Mouse (Mus musculus): Measurements from ENCODE around the gene Hsp90ab1. TPM values are rescaled to one million over a fixed set of nuclear protein-coding genes. Genes with fewer than 3 reads are reported as not detected.

Gene Hsp90ab1
- polyA plus RNA-seq, 1 experiment from 2014 or later, result 577 TPM

DNA sequence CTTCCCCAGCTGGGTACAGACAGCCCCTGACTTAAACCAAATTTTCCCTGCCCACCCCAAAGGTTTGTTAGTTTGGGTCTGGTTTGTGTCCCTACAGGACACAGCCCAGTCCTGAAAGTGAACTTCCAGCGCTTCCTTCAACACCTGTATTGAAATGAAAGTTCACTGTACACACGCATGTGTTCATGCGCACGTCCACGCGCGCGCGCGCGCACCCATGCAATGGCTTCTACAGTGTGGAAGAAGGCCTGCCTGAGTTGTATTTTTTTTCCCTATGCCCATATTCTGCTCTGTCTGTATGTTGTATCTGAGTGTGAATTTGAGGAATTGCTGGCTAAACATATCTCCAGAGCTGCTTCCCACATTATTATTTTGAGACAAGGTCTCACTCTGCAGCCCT is 8.0 kb downstream of the Hsp90ab1 start:
- Histone ChIP-seq H3K4me3 (replicated peaks) (peak overlapping the region; percentile 84), H3K9ac (peak overlapping the region; percentile 86; the same call in 1 of the 2 replicates), H3K27ac (replicated peaks) (no peak overlapping the region), H3K9me3 (replicated peaks) (no peaks in the 10 kb centered on the region), H3K27me3 (no peaks in the 10 kb centered on the region), H3K36me3 (replicated peaks) (peaks cover 42% of the 10 kb centered on the region), H3K4me2 (peak overlapping the region; percentile 98), H3K4me1 (replicated peaks) (peaks cover 54% of the 10 kb centered on the region)
- no peak for ATAC-seq (ENCODE audit: insufficient read depth)
- 92% methylated on average over 11 of the region's 11 CpGs for WGBS (ENCODE audit: insufficient replicate concordance)

DNA sequence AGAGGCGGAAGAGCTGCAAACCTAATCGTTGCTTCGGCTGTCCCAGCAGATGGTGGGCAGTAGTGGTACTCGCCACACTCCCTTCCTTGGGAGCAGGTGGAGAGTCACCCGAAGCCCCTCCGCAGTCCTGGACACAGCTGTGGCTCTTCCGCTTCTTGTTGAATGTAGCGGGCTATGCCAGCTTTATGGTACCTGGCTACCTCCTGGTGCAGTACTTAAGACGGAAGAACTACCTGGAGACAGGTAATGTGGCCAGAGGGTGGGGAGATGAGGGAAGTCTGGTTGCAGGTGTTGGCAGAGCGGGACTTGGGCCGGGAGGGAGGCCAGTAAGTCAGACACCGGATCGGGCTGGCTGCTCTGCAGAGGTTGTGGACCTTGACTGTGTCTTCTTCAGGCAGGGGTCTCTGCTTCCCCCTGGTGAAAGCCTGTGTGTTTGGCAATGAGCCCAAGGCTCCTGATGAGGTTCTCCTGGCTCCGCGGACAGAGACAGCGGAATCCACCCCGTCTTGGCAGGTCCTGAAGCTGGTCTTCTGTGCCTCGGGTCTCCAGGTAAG is 8.5 kb downstream of the Hsp90ab1 start:
- Histone ChIP-seq H3K27ac (replicated peaks) (peak overlapping the region; percentile 79), H3K27me3 (no peaks in the 10 kb centered on the region), H3K4me3 (replicated peaks) (peak overlapping the region; percentile 84), H3K9ac (peak overlapping the region; percentile 86), H3K9me3 (replicated peaks) (no peaks in the 10 kb centered on the region), H3K4me1 (replicated peaks) (peaks cover 49% of the 10 kb centered on the region), H3K36me3 (replicated peaks) (peaks cover 37% of the 10 kb centered on the region), H3K4me2 (peak overlapping the region; percentile 98)
- WGBS (ENCODE audit: insufficient replicate concordance), result 18% methylated on average over 18 of the region's 18 CpGs
- no peak for ATAC-seq (ENCODE audit: insufficient read depth)

DNA sequence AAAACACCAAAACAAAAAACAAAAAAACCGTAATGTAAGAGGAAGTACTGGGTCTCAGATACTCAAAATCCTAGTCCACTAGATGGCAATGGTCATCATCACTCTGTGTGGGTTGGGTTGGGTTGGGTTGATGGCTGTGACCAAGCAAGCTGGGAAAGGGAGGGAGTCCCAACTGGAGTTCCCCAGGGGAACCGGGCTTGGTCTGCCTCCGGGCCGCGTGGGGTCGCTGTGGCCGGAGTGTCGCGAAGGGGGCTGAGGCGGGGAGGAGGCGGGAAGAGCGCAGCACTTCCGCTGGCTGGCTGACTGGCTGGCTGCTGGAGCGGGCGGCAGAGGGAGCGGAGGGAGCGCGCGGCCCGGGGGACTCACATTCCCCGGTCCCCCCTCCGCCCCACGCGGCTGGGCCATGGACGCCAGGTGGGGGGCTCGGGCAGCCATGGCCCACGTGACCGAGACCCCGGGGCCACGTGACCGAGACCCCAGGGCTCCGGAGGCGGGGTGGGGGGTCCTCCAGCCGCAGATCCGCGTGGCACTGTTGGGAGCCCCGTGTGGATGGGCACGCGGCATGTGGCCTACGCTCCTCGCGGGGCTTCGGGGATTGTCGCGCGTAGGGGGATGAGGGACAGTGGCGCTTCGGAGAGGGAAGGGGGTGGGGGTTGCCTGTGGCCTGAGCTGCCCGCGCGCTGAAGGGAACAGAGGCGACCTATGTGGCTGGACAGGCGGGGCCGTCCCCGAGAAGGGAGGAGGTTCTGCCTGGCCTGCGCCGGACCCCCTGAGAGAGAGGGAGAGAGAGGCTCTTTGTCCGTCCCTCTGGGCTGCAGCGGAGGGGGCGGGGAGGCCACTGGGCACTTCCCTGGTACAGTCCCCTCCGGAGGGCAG is 9.2 kb downstream of the Hsp90ab1 start, which contains the start of gene Slc35b2:
Slc35b2 (plus strand) TSS at position 220 of the 876 bp plus-strand sequence.
- under 1% methylated on average over 61 of the region's 61 CpGs for WGBS (ENCODE audit: insufficient replicate concordance)

DNA sequence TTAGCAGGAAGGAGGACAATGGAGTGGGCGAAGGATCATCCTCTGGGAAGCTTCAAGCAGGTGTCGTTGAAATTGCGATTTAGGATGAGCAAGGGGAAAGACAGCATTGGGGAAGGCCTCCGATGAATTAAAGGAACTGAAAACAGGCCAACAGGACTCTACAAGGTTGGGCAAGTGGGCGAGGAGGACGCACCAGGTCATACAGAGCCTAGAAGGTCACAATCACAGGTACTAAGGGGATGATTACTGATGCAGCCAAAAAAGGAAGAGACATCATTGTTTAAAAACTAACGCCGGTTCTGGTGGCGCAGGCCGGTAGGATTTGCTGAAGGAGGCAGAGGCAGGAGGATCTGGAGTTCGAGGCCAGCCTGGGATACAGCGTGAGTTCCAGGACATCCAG is 9.9 kb downstream of the Hsp90ab1 start:
- peaks cover 6% of the 10 kb centered on the region for H3K27me3 ChIP-seq
- peaks cover 48% of the 10 kb centered on the region for H3K4me1 ChIP-seq (replicated peaks)
- no peak for ATAC-seq (ENCODE audit: insufficient read depth)
- no peak overlapping the region for H3K9ac ChIP-seq
- no peaks in the 10 kb centered on the region for H3K9me3 ChIP-seq (replicated peaks)
- WGBS (ENCODE audit: insufficient replicate concordance), result 67% methylated on average over 12 of the region's 12 CpGs
- peaks cover 23% of the 10 kb centered on the region for H3K36me3 ChIP-seq (replicated peaks)
- no peak overlapping the region for H3K4me3 ChIP-seq (replicated peaks)
- H3K27ac ChIP-seq (replicated peaks), result no peak overlapping the region
- peak overlapping the region; percentile 98 for H3K4me2 ChIP-seq

More for the DNA sequence above, 9.2 kb downstream of the Hsp90ab1 start, which contains the start of gene Slc35b2:
- peaks cover 30% of the 10 kb centered on the region for H3K36me3 ChIP-seq (replicated peaks)
- ATAC-seq (ENCODE audit: insufficient read depth), result peak; percentile 78
- peak within 1 kb of the TSS; percentile 84 for H3K4me3 ChIP-seq (replicated peaks)
- H3K27ac ChIP-seq (replicated peaks), result peak within 1 kb of the TSS; percentile 79
- H3K9ac ChIP-seq, result peak within 1 kb of the TSS; percentile 86
- no peaks in the 10 kb centered on the region for H3K9me3 ChIP-seq (replicated peaks)
- peaks cover 49% of the 10 kb centered on the region for H3K4me1 ChIP-seq (replicated peaks)
- no peaks in the 10 kb centered on the region for H3K27me3 ChIP-seq
- peak within 1 kb of the TSS; percentile 98 for H3K4me2 ChIP-seq

DNA sequence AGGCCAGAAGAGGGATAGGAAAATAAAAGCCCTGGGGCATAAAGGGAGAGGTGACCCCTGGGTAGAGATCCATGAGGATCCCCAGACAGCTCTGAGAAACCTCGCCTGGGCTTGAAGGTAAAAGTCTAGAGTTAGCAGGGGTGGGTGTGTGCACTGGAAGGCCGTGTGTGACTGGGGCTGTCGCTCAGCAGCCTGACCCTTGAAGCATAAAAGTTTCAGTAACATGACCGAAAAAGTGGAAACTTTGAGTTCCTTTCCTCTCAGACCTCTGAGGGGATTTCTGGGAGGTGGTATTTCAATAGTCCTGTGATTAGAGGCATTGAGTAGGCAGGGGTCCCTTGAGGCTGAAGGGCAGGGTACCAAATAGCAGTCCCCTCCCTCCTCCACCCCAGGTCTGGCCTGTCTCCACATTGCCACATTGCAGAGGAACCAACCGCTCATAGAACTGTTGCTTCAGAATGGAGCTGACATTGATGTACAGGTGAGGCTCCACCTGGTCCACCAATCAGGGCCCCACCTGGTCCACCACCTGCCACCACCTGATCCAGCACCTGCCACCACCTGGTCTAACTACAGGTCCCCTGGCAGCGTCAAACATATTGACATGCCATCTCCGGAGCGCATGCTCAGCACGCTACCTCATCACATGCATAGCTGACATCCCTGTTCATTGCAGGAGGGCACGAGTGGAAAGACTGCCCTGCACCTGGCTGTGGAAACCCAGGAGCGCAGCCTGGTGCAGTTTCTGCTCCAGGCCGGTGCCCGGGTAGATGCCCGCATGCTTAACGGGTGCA is 13.1 kb downstream of the Hsp90ab1 start:
- Histone ChIP-seq H3K4me1 (replicated peaks) (peaks cover 47% of the 10 kb centered on the region), H3K4me2 (no peak overlapping the region), H3K27ac (replicated peaks) (no peak overlapping the region), H3K27me3 (peaks cover 38% of the 10 kb centered on the region), H3K9ac (no peak overlapping the region), H3K9me3 (replicated peaks) (no peaks in the 10 kb centered on the region), H3K36me3 (replicated peaks) (no peaks in the 10 kb centered on the region), H3K4me3 (replicated peaks) (no peak overlapping the region)
- WGBS (ENCODE audit: insufficient replicate concordance), result 77% methylated on average over 15 of the region's 15 CpGs
- no peak for ATAC-seq (ENCODE audit: insufficient read depth)

DNA sequence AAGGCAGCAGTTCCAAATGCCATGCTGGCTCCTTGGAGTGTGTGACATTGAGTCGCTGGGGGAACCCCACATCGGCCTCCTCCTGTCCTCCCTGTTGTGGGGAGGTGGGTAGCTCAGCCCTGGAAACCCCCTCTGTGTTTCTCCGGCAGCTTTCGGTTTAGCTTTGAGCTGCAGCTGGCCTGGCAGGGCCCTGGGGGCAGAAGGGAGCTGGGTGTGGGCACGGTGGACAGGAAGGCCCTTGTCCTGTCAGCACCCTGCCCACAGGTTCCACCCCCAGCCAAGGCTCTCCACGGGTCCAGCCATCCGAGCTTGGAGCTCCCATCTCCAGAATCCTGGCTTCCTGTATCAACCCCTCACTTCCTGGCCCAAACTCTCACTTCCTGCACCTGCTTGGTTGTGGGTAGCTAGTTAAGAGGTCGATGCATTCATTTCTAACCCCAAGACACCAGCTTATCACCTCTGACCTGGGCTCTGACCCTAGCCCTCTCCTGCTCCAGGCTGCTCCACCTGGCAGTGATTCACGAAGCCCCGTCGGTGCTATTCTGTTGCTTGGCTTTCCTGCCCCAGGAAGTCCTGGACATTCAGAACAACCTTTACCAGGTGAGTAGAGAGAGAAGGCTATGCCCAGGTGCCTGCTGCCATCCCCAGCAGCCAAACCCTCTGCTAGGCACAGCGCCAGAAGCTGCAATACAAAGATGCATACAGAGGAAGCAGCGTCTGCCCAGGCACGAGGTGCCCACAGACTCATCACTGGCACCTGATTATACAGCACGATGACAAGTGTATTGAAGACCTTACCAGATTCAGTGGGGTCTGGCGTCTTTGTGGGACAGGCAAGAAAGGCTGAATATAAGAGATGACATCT is 14.8 kb downstream of the Hsp90ab1 start:
- H3K36me3 ChIP-seq (replicated peaks), result no peaks in the 10 kb centered on the region
- H3K4me1 ChIP-seq (replicated peaks), result peaks cover 34% of the 10 kb centered on the region
- H3K4me3 ChIP-seq (replicated peaks), result no peak overlapping the region
- no peak overlapping the region for H3K9ac ChIP-seq
- H3K27ac ChIP-seq (replicated peaks), result no peak overlapping the region
- whole genome bisulfite sequencing (ENCODE audit: insufficient replicate concordance), result 49% methylated on average over 16 of the region's 16 CpGs
- ATAC-seq (ENCODE audit: insufficient read depth), result no peak
- H3K27me3 ChIP-seq, result peaks cover 49% of the 10 kb centered on the region
- peak overlapping the region; percentile 91; the same call in 1 of the 2 replicates for H3K4me2 ChIP-seq
- no peaks in the 10 kb centered on the region for H3K9me3 ChIP-seq (replicated peaks)

DNA sequence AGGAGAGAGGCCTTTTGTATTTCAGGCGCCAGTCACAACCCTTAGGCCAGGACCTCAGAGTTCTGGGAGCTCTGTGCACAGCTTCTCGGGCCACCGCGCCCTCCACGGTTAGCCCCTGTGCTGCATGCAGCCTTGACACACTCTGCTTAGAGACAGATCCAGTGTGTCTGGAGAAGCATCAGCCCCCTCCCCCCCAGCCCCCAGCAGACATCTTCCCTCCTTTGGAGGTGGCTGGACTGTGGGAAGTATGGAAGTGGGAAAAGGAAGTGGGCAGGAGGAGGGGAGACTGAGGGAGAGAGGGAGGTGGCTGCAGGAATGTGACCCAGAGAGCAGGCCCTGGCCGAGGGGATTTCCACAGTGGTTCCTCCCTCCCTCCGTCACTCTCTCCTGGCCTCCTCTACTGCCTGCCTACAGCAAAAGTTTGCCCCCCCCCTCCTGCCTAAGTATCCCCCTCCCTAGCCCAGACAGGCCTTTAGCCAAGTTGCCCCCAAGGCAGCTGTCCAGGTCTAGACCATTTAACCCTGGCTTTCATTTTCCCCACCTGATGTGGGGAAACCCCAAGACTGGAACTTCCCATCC is 15.7 kb downstream of the Hsp90ab1 start:
- Histone ChIP-seq H3K27ac (replicated peaks) (0 out of 2 replicates have a peak overlapping the region, but pooled peaks have one; percentile 9), H3K9me3 (replicated peaks) (no peaks in the 10 kb centered on the region), H3K9ac (no peak overlapping the region), H3K36me3 (replicated peaks) (no peaks in the 10 kb centered on the region), H3K4me3 (replicated peaks) (peak overlapping the region; percentile 62), H3K27me3 (peaks cover 56% of the 10 kb centered on the region), H3K4me1 (replicated peaks) (peaks cover 34% of the 10 kb centered on the region), H3K4me2 (peak overlapping the region; percentile 91)
- ATAC-seq (ENCODE audit: insufficient read depth), result no peak
- 43% methylated on average over 7 of the region's 7 CpGs for WGBS (ENCODE audit: insufficient replicate concordance)

DNA sequence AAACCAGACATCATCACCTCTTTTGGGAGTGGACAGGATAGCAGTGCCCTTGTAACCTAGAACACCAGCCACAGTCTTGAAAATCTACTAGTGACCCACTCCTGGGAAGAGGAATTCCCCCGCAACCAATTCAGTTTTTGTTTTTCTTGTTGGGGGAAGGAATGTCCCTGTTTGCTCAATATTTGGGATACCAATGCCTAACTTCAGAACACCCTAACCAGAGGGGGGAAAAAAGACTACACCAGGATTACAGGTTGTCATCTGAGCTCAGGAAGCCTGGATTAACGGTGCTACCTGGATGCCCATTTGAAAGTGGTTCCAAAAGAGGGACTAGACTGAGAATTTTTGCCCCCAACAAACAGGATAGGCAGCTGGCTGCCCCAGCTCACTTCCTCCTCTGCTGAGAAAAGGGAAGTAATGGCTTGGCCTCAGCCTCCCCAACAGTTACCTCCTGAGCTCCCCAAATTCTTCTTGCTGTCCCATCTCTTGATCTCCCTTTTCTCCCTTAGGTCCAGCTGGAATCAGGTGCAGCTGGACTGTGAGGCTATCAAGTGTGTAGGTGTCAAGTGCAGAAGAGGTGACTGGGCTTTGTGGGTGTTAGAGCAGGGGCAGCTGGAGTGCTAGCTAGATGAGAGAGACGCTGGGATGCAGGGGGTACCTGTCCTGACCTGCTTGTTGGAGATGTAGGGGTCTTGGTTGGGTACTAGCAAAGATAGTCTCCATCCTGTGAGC is 16.4 kb downstream of the Hsp90ab1 start:
- Histone ChIP-seq H3K9ac (no peak overlapping the region), H3K4me2 (peak overlapping the region; percentile 91), H3K9me3 (replicated peaks) (no peaks in the 10 kb centered on the region), H3K4me1 (replicated peaks) (peaks cover 37% of the 10 kb centered on the region), H3K27ac (replicated peaks) (0 out of 2 replicates have a peak overlapping the region, but pooled peaks have one; percentile 9), H3K27me3 (peaks cover 62% of the 10 kb centered on the region), H3K36me3 (replicated peaks) (no peaks in the 10 kb centered on the region), H3K4me3 (replicated peaks) (peak overlapping the region; percentile 62)
- no peak for ATAC-seq (ENCODE audit: insufficient read depth)
- 28% methylated on average over 3 of the region's 3 CpGs for WGBS (ENCODE audit: insufficient replicate concordance)

DNA sequence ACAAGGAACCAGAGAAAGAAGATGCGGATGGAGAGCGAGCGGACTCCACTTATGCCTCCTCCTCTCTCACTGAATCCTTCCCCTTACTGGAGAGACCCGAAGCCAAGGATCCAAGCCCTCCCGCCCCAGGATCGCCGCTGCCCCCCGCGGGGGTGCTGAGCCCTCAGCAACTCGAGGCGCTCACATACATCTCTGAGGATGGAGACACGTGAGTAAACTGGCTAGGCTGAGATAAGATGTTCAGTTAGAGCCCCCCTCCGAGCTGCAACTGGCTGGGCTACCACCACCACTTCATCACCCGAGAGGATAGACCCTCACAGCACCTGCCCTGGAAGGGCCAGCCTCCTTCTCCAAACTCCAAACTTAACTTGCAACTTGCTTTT is 17.0 kb downstream of the Hsp90ab1 start:
- H3K27me3 ChIP-seq, result peaks cover 68% of the 10 kb centered on the region
- no peak for ATAC-seq (ENCODE audit: insufficient read depth)
- no peaks in the 10 kb centered on the region for H3K9me3 ChIP-seq (replicated peaks)
- no peak overlapping the region for H3K27ac ChIP-seq (replicated peaks)
- WGBS (ENCODE audit: insufficient replicate concordance), result 2% methylated on average over 14 of the region's 14 CpGs
- H3K36me3 ChIP-seq (replicated peaks), result no peaks in the 10 kb centered on the region
- peak overlapping the region; percentile 47 for H3K9ac ChIP-seq
- H3K4me3 ChIP-seq (replicated peaks), result peak overlapping the region; percentile 62
- peaks cover 37% of the 10 kb centered on the region for H3K4me1 ChIP-seq (replicated peaks)
- H3K4me2 ChIP-seq, result peak overlapping the region; percentile 91

All from liver, embryonic 15.5 days (tissue).